Mouse (Mus musculus): ENCODE data around the gene Prr29. TPM values are rescaled to one million over a fixed set of nuclear protein-coding genes. Genes with fewer than 3 reads are reported as not detected.

The Prr29 gene
- polyA plus RNA-seq, 1 experiment = 0.32 TPM

DNA sequence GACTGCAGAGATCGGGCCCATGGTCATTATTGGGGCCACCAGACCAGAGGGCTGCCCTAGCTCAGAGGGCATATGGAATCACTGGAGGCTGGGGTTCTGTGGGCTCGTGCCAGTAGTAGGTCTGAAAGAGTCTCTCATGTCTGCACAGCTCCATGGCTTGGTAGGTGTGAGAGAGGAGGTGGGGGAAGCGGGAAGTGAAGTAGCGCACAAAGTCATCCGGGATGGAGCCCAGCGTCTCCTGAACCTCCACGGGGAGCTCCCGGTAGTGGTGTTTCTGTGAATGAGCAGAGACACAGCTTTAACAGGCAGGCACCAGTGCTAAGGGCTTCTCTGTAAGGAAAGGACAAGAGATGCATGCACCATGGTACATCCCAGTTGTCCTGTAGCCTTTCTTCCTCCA is 33.2 kb downstream of the Prr29 start:
- no peak overlapping the region for H3K4me2 ChIP-seq (ENCODE audit: low read depth)
- H3K36me3 ChIP-seq (ENCODE audit: control insufficient read depth, insufficient read depth) = peaks cover 58% of the 10 kb centered on the region
- no peaks in the 10 kb centered on the region for H3K27me3 ChIP-seq (ENCODE audit: control insufficient read depth, insufficient read depth, insufficient read length)
- H3K4me3 ChIP-seq = no peak overlapping the region
- H3ac ChIP-seq (ENCODE audit: control insufficient read depth, insufficient read length) = no peak overlapping the region
- H3K79me2 ChIP-seq (ENCODE audit: control insufficient read depth, insufficient read depth) = no peaks in the 10 kb centered on the region
- no peak for TF ChIP-seq SRF (IDR thresholded peaks at IDR 0.05; ENCODE audit: control insufficient read depth, insufficient read length, low read depth)
- no peak for TF ChIP-seq E2F4 (IDR thresholded peaks at IDR 0.05; ENCODE audit: insufficient read depth)
- TF ChIP-seq TCF12 (IDR thresholded peaks at IDR 0.05; ENCODE audit: insufficient read depth, poor library complexity, severe bottlenecking) = no peak
- TF ChIP-seq MYOG (IDR thresholded peaks at IDR 0.05; ENCODE audit: control insufficient read depth in 1 of 3, insufficient read depth in 1 of 3, insufficient read length in 2 of 3, low read depth in 2 of 3) = no peak
- TF ChIP-seq POLR2A (IDR thresholded peaks at IDR 0.05; ENCODE audit: insufficient read length, low read depth) = no peak
- TF ChIP-seq CEBPB (IDR thresholded peaks at IDR 0.05; ENCODE audit: insufficient read depth, poor library complexity, severe bottlenecking) = no peak
- TF ChIP-seq POLR2AphosphoS2 (IDR thresholded peaks at IDR 0.05; ENCODE audit: insufficient read length, low read depth) = no peak
- TF ChIP-seq TCF3 (IDR thresholded peaks at IDR 0.05; ENCODE audit: insufficient read length, low read depth) = no peak
- no peak for TF ChIP-seq MYOD1 (IDR thresholded peaks at IDR 0.05; ENCODE audit: control insufficient read depth in 1 of 3, insufficient read length in 2 of 3, low read depth in 2 of 3)
- no peak for TF ChIP-seq USF1 (IDR thresholded peaks at IDR 0.05; ENCODE audit: low read depth)

GRCm38 (mm10) chr11:106410011-106410410 is 44.7 kb downstream of the Prr29 start:
- no peaks in the 10 kb centered on the region for H3K27me3 ChIP-seq (ENCODE audit: control insufficient read depth, insufficient read depth, insufficient read length)
- no peak overlapping the region for H3ac ChIP-seq (ENCODE audit: control insufficient read depth, insufficient read length)
- no peaks in the 10 kb centered on the region for H3K79me2 ChIP-seq (ENCODE audit: control insufficient read depth, insufficient read depth)
- peaks cover 72% of the 10 kb centered on the region for H3K36me3 ChIP-seq (ENCODE audit: control insufficient read depth, insufficient read depth)
- H3K4me2 ChIP-seq (ENCODE audit: low read depth) = no peak overlapping the region
- no peak overlapping the region for H3K4me3 ChIP-seq
- TF ChIP-seq POLR2A (IDR thresholded peaks at IDR 0.05; ENCODE audit: insufficient read length, low read depth) (no peak), TCF12 (IDR thresholded peaks at IDR 0.05; ENCODE audit: insufficient read depth, poor library complexity, severe bottlenecking) (no peak), CEBPB (IDR thresholded peaks at IDR 0.05; ENCODE audit: insufficient read depth, poor library complexity, severe bottlenecking) (no peak), REST (IDR thresholded peaks at IDR 0.05; ENCODE audit: insufficient read depth, insufficient read length) (no peak), SRF (IDR thresholded peaks at IDR 0.05; ENCODE audit: control insufficient read depth, insufficient read length, low read depth) (no peak)

- peaks cover 72% of the 10 kb centered on the region for H3K36me3 ChIP-seq (ENCODE audit: control insufficient read depth, insufficient read depth)
- TF ChIP-seq REST (IDR thresholded peaks at IDR 0.05; ENCODE audit: insufficient read depth, insufficient read length) = no peak
- TF ChIP-seq CEBPB (IDR thresholded peaks at IDR 0.05; ENCODE audit: insufficient read depth, poor library complexity, severe bottlenecking) = no peak
- no peak for TF ChIP-seq TCF12 (IDR thresholded peaks at IDR 0.05; ENCODE audit: insufficient read depth, poor library complexity, severe bottlenecking)
- TF ChIP-seq MYOD1 (IDR thresholded peaks at IDR 0.05; ENCODE audit: control insufficient read depth in 1 of 3, insufficient read length in 2 of 3, low read depth in 2 of 3) = no peak
- no peak for TF ChIP-seq POLR2AphosphoS2 (IDR thresholded peaks at IDR 0.05; ENCODE audit: insufficient read length, low read depth)
- no peak for TF ChIP-seq SRF (IDR thresholded peaks at IDR 0.05; ENCODE audit: control insufficient read depth, insufficient read length, low read depth)
- TF ChIP-seq POLR2A (IDR thresholded peaks at IDR 0.05; ENCODE audit: insufficient read length, low read depth) = no peak
- no peak for TF ChIP-seq USF1 (IDR thresholded peaks at IDR 0.05; ENCODE audit: low read depth)
- TF ChIP-seq MAX (IDR thresholded peaks at IDR 0.05; ENCODE audit: low read depth) = no peak
- TF ChIP-seq MYOG (IDR thresholded peaks at IDR 0.05; ENCODE audit: control insufficient read depth in 1 of 3, insufficient read depth in 1 of 3, insufficient read length in 2 of 3, low read depth in 2 of 3) = no peak
- no peak for TF ChIP-seq TCF3 (IDR thresholded peaks at IDR 0.05; ENCODE audit: insufficient read length, low read depth)
- no peak for TF ChIP-seq E2F4 (IDR thresholded peaks at IDR 0.05; ENCODE audit: insufficient read depth)
Observed at GRCm38 (mm10) chr11:106410507-106410906, 45.2 kb downstream of the Prr29 start.

GRCm38 (mm10) chr11:106411157-106411556 is 45.9 kb downstream of the Prr29 start:
- Histone ChIP-seq H3K4me3 (no peak overlapping the region), H3K79me2 (ENCODE audit: control insufficient read depth, insufficient read depth) (no peaks in the 10 kb centered on the region), H3K4me2 (ENCODE audit: low read depth) (no peak overlapping the region), H3ac (ENCODE audit: control insufficient read depth, insufficient read length) (no peak overlapping the region), H3K27me3 (ENCODE audit: control insufficient read depth, insufficient read depth, insufficient read length) (no peaks in the 10 kb centered on the region), H3K36me3 (ENCODE audit: control insufficient read depth, insufficient read depth) (peaks cover 76% of the 10 kb centered on the region)
- TF ChIP-seq CEBPB (IDR thresholded peaks at IDR 0.05; ENCODE audit: insufficient read depth, poor library complexity, severe bottlenecking) (no peak), TCF12 (IDR thresholded peaks at IDR 0.05; ENCODE audit: insufficient read depth, poor library complexity, severe bottlenecking) (no peak), SRF (IDR thresholded peaks at IDR 0.05; ENCODE audit: control insufficient read depth, insufficient read length, low read depth) (no peak), MYOG (IDR thresholded peaks at IDR 0.05; ENCODE audit: control insufficient read depth in 1 of 3, insufficient read depth in 1 of 3, insufficient read length in 2 of 3, low read depth in 2 of 3) (no peak), E2F4 (IDR thresholded peaks at IDR 0.05; ENCODE audit: insufficient read depth) (no peak), REST (IDR thresholded peaks at IDR 0.05; ENCODE audit: insufficient read depth, insufficient read length) (no peak), MYOD1 (IDR thresholded peaks at IDR 0.05; ENCODE audit: control insufficient read depth in 1 of 3, insufficient read length in 2 of 3, low read depth in 2 of 3) (no peak), MAX (IDR thresholded peaks at IDR 0.05; ENCODE audit: low read depth) (no peak)

More at GRCm38 (mm10) chr11:106410507-106410906, 45.2 kb downstream of the Prr29 start:
- H3ac ChIP-seq (ENCODE audit: control insufficient read depth, insufficient read length) = no peak overlapping the region
- H3K27me3 ChIP-seq (ENCODE audit: control insufficient read depth, insufficient read depth, insufficient read length) = no peaks in the 10 kb centered on the region
- H3K4me3 ChIP-seq = no peak overlapping the region
- H3K79me2 ChIP-seq (ENCODE audit: control insufficient read depth, insufficient read depth) = no peaks in the 10 kb centered on the region
- H3K4me2 ChIP-seq (ENCODE audit: low read depth) = no peak overlapping the region

DNA sequence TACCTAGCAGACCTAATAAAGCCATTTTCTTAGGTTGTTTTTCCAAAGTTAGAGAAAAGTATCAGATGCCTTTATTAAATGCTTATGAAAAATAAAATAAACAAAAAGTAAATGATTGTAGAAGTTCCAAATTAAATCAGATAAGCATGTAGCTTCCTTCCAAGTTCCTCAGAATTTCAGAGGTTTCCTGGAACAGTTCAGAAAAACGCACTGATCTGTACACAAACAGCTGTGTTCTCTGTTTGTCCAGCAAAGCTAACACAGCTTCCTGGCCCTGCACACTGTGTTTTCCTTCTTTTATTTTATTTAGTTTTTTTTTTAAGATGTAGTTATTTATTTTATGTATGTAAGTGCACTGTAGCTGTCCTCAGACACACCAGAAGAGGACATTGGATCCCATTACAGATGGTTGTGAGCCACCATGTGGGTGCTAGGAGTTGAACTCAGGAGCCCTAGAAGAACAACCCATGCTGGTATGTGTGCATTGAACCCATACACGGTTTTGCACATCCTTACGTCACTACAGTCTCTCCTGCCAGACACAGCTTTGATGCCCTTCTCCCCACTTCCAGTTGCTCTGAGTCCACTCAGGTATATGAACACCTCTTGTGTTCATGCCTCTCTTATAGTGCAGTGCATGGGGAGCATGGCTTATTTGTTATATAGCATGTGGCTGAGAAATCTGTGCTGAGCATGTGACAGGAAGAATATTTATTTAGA is 47.5 kb downstream of the Prr29 start:
- Histone ChIP-seq H3ac (ENCODE audit: control insufficient read depth, insufficient read length) (no peak overlapping the region), H3K27me3 (ENCODE audit: control insufficient read depth, insufficient read depth, insufficient read length) (no peaks in the 10 kb centered on the region), H3K4me3 (no peak overlapping the region), H3K4me2 (ENCODE audit: low read depth) (no peak overlapping the region), H3K79me2 (ENCODE audit: control insufficient read depth, insufficient read depth) (no peaks in the 10 kb centered on the region), H3K36me3 (ENCODE audit: control insufficient read depth, insufficient read depth) (peaks cover 77% of the 10 kb centered on the region)
- no peak for TF ChIP-seq SRF (IDR thresholded peaks at IDR 0.05; ENCODE audit: control insufficient read depth, insufficient read length, low read depth)
- TF ChIP-seq CEBPB (IDR thresholded peaks at IDR 0.05; ENCODE audit: insufficient read depth, poor library complexity, severe bottlenecking) = no peak

Measured in myocyte (in vitro differentiated cells).